Mouse (Mus musculus) embryonic facial prominence, embryonic 11.5 days (tissue): ENCODE measurements at regions not wholly inside any gene's neighbourhood (a gene's known extent, or its start where the extent isn't known, plus 50 kb on each side); places are given as distances from the start of the nearest gene placed in this dataset.

ENCODE experiments used
- ATAC-seq: fragments of 200-750 bp; cut with Nextera tagmentation; replicated peaks from 2 replicates; pipeline ENCODE4 v1.8.0; 2017; ENCODE audit warnings: low read depth; ENCODE audit not compliant: insufficient number of reproducible peaks, low FRiP score, low TSS enrichment
- DNase-seq: peaks from one replicate; pipeline ENCODE4 v3.0.0-alpha.2; 2015; ENCODE audit warnings: low spot score
- H3K27ac ChIP-seq: fragments of 300-500 bp; sonication (generic); replicated peaks from 2 replicates; pipeline ENCODE4 v1.5.1; 2014; ENCODE audit warnings: mild to moderate bottlenecking, low read depth, low read length, control low read depth
- H3K27me3 ChIP-seq: fragments of 300-500 bp; sonication (generic); 2 replicates; pipeline ENCODE4 v1.6.1; 2014; ENCODE audit warnings: mild to moderate bottlenecking, low read length, moderate library complexity, mixed read lengths; ENCODE audit not compliant: control insufficient read depth, insufficient read depth
- H3K36me3 ChIP-seq: fragments of 300-500 bp; sonication (generic); replicated peaks from 2 replicates; pipeline ENCODE4 v1.6.1; 2014; ENCODE audit warnings: low read depth, mild to moderate bottlenecking, low read length, moderate library complexity, mixed read lengths; ENCODE audit not compliant: control insufficient read depth, insufficient read depth
- H3K4me1 ChIP-seq: fragments of 300-500 bp; sonication (generic); 2 replicates; pipeline ENCODE4 v1.6.1; 2014; ENCODE audit warnings: low read length, mixed read lengths; ENCODE audit not compliant: control insufficient read depth, insufficient read depth
- H3K4me2 ChIP-seq: fragments of 300-500 bp; sonication (generic); 2 replicates; pipeline ENCODE4 v1.6.1; 2014; ENCODE audit warnings: low read depth, mild to moderate bottlenecking, control low read depth, low read length, moderate library complexity
- H3K4me3 ChIP-seq: fragments of 300-500 bp; sonication (generic); 2 replicates; pipeline ENCODE4 v1.5.1; 2014; ENCODE audit warnings: low read depth, low read length, control low read depth
- H3K9ac ChIP-seq: fragments of 300-500 bp; sonication (generic); replicated peaks from 2 replicates; pipeline ENCODE4 v1.6.1; 2014; ENCODE audit warnings: mild to moderate bottlenecking, control low read depth, low read length
- H3K9me3 ChIP-seq: fragments of 300-500 bp; sonication (generic); replicated peaks from 2 replicates; pipeline ENCODE4 v1.6.1; 2016; ENCODE audit warnings: mild to moderate bottlenecking, low read length, inconsistent platforms, mixed read lengths; ENCODE audit not compliant: control insufficient read depth
- WGBS: fragments of 180-500 bp; shearing (Covaris S2); extraction: QIAGEN DNeasy Blood & Tissue Kit; methylation state at CpG from one replicate; pipeline ENCODE4 v1.1.7; 2014; 5-methylcytosine and 5-hydroxymethylcytosine counted together

DNA sequence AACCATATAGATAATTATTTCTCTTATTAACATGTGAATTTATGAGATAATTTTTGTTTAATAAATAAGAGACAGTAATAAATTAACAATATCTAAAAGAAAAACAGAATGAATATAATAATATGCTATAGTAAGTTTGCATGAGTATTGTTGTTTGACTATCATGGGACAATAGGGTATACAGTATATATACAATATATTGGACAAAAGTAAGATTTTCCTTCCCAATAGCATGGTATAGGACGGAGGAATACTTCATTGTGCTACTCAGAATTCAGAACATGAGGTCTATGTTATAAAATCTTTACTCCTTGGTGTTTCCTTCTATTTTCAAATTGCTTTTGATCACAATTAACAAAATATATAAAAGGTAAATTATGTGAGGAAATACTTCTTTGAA is 771.0 kb upstream of the Pcdh20 start:
- Histone ChIP-seq H3K4me2 (no peak overlapping the region), H3K27me3 (no peaks in the 10 kb centered on the region), H3K36me3 (no peaks in the 10 kb centered on the region), H3K9ac (no peak overlapping the region), H3K4me1 (no peaks in the 10 kb centered on the region), H3K27ac (no peak overlapping the region), H3K4me3 (no peak overlapping the region), H3K9me3 (no peaks in the 10 kb centered on the region)
- ATAC-seq (no peak), DNase-seq (no peak)
- WGBS = 83% methylated on average over 1 of the region's 1 CpGs

DNA sequence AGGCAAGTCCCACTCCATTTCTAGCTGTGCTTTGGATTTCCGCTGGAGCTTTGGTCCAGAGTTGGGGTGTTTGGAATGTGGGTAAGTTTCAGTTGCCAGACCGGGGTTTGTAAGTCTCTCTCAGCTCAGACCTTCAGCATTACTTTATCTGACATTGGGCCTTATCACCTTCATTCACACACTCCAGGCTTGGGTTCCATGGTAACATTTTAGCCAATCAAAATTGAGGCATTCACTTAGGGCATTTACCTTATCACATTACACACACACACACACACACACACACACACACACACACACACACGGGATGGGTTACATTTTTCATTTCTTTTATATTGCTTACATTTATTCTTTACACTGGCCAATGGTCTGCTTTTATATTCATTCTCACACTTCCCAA is 765.3 kb upstream of the Pcdh20 start:
- DNase-seq (no peak), ATAC-seq (no peak)
- no peaks in the 10 kb centered on the region for H3K9me3 ChIP-seq
- H3K4me2 ChIP-seq = no peak overlapping the region
- 81% methylated on average over 3 of the region's 3 CpGs for WGBS
- H3K4me1 ChIP-seq = no peaks in the 10 kb centered on the region
- no peaks in the 10 kb centered on the region for H3K36me3 ChIP-seq
- H3K27me3 ChIP-seq = no peaks in the 10 kb centered on the region
- H3K4me3 ChIP-seq = no peak overlapping the region
- no peak overlapping the region for H3K27ac ChIP-seq
- H3K9ac ChIP-seq = no peak overlapping the region

DNA sequence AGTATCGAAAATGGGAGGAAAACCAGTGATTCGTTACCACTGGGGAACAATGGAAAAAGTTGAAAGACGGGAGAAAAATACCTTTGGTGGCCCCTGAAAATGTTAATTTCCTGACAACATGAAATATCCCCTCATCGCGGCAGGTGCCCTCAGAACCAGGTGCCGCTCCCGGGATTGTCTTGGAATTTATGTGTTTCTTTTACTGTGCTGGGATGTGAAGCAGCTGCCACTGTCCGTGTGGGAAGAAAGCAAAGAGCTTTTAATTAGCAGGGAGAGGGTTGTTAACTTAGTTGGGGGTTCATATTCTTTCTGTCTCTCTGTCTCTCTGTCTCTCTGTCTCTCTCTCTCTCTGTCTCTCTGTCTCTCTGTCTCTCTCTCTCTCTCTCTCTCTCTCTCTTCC is 759.3 kb upstream of the Pcdh20 start:
- Histone ChIP-seq H3K27me3 (no peaks in the 10 kb centered on the region), H3K9me3 (no peaks in the 10 kb centered on the region), H3K4me2 (no peak overlapping the region), H3K4me1 (no peaks in the 10 kb centered on the region), H3K36me3 (no peaks in the 10 kb centered on the region), H3K9ac (no peak overlapping the region), H3K27ac (no peak overlapping the region), H3K4me3 (no peak overlapping the region)
- WGBS = 58% methylated on average over 8 of the region's 8 CpGs
- no peak for ATAC-seq
- DNase-seq = no peak

DNA sequence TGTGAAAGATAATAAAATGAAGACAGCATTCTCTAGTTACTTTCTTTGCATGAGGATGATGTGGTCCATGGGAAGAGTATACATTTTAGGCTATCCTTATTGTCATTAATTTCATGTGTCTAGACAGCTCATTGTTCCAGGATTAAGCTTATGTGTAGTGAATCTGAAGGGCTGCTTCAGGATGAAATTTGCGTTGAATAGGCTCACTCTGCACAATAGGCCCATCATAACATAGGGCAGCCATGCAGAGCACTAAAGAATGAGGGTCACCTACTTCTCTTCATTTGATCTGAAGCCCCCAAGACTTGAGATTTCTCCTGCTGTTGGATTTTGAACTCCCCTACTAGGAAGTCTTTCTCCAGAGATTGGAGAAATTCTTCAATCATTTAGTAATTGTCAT is 746.2 kb upstream of the Pcdh20 start:
- no peak overlapping the region for H3K9ac ChIP-seq
- H3K27me3 ChIP-seq = no peaks in the 10 kb centered on the region
- ATAC-seq (no peak), DNase-seq (no peak)
- H3K27ac ChIP-seq = no peak overlapping the region
- no peak overlapping the region for H3K4me2 ChIP-seq
- no peak overlapping the region for H3K4me3 ChIP-seq
- 63% methylated on average over 1 of the region's 1 CpGs for WGBS
- no peaks in the 10 kb centered on the region for H3K36me3 ChIP-seq
- H3K9me3 ChIP-seq = no peaks in the 10 kb centered on the region
- H3K4me1 ChIP-seq = no peaks in the 10 kb centered on the region

DNA sequence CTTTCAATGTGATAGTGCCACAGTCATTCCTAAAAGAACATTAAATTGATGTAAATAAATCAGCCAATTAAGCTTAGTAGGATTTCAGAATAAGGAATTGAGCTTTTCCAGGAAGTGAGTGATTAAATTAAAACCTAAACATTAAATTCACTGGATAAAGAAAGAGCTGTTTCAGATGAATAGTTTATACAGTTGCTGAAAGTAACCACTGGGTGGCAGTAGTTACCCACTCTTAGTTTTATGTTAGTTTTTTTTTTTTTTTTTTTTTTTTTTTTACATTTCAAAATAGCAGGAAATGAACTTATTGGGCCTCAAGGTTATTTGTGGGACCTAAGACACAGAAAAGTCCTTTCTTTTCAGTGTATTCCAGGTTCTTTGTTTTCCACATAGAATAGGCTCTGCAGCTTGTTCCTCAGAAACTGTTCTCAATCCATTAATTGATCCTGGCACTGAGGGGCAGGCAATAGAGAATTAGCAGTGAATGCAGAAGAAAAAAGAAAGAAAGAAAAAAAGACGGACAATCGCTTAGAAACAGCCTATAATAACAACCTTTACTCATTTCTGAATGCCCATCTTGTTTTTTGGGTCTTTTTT is 710.3 kb upstream of the Pcdh20 start:
- no peak for ATAC-seq

DNA sequence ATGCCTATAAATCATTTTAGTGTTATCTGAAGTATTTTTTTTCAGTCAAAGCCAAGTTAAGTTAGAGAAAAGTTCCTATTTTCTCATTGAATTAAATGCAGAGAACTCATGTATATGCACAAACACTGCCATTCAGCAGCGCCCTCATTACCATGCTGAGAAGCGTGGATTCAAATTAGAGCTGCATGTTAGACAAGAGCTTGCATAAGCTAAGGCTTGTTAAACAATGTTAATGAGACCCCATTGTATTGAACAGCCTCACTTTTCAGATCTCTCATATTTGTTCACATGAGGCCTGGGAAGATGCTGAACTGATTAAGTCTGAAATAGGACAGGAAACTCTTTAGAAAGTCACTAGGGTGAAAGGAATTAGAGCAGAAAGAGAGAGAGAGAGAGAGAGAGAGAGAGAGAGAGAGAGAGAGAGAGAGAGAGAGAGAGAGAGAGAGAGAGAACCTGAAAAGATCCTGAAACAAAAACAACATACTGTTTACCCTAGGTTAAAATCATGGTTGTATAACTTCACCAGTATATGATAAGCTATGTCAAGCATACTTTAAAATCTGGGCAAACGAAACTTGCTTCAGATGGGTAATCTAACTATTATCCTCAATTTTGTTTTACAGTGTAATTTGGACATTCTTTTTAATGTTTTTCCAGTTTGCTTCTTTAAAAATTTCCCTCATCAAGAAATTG is 671.9 kb upstream of the Pcdh20 start:
- no peak overlapping the region for H3K4me3 ChIP-seq
- 75% methylated on average over 3 of the region's 3 CpGs for WGBS
- H3K9ac ChIP-seq = no peak overlapping the region
- DNase-seq = no peak
- no peaks in the 10 kb centered on the region for H3K9me3 ChIP-seq
- H3K4me2 ChIP-seq = no peak overlapping the region
- H3K4me1 ChIP-seq = no peaks in the 10 kb centered on the region
- no peaks in the 10 kb centered on the region for H3K36me3 ChIP-seq
- no peaks in the 10 kb centered on the region for H3K27me3 ChIP-seq
- no peak; the same call in 1 of the 2 replicates for ATAC-seq
- H3K27ac ChIP-seq = no peak overlapping the region

More for the DNA sequence above, 710.3 kb upstream of the Pcdh20 start:
- H3K9ac ChIP-seq = no peak overlapping the region
- 28% methylated on average over 2 of the region's 2 CpGs for WGBS
- H3K4me1 ChIP-seq = no peaks in the 10 kb centered on the region
- H3K27me3 ChIP-seq = no peaks in the 10 kb centered on the region
- no peaks in the 10 kb centered on the region for H3K9me3 ChIP-seq
- no peak overlapping the region for H3K4me2 ChIP-seq
- DNase-seq = peak; percentile 60
- H3K27ac ChIP-seq = no peak overlapping the region
- no peaks in the 10 kb centered on the region for H3K36me3 ChIP-seq
- H3K4me3 ChIP-seq = no peak overlapping the region

DNA sequence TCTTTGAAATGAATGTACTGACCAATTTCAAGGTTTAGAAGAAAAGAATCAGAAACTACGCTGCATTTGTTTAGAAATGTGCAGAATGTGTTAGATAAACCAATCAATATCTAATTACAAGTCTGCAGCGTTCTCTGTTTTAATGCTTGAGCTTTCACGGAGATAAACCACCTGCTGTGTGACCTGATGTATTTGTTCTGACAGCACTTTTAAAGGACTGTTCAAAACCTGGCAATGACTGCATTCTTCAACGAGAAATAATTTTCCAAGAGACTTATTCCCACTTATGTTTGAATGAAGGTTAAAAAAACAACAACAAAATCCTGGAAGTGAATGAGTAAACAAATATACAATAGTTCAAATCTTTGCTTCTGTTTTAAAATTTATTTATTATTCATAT is 628.1 kb upstream of the Pcdh20 start:
- no peak overlapping the region for H3K27ac ChIP-seq
- no peaks in the 10 kb centered on the region for H3K4me1 ChIP-seq
- ATAC-seq (no peak), DNase-seq (no peak)
- no peak overlapping the region for H3K9ac ChIP-seq
- H3K4me3 ChIP-seq = no peak overlapping the region
- no peak overlapping the region for H3K4me2 ChIP-seq
- H3K27me3 ChIP-seq = no peaks in the 10 kb centered on the region
- 46% methylated on average over 4 of the region's 4 CpGs for WGBS
- no peaks in the 10 kb centered on the region for H3K36me3 ChIP-seq
- no peaks in the 10 kb centered on the region for H3K9me3 ChIP-seq

DNA sequence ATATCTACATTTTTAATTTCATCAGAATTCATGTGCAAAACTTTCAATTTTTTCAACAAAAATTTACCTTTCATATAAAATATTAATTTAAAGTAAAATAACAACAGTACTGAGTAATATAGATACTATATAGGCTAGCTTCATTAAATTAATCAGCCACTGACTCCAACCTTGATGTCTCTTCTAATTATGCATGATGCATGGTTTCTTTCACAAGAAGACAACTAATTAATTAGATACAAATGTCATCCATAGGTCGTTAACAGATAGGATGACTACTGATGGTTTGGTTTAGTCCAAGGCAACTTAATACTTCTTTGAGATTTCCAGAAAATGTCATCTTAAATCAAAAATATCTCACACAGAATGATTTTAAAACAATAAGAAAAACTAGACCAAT is 618.5 kb upstream of the Pcdh20 start:
- H3K27ac ChIP-seq = no peak overlapping the region
- ATAC-seq (no peak), DNase-seq (no peak)
- H3K4me1 ChIP-seq = no peaks in the 10 kb centered on the region
- WGBS = 79% methylated on average over 1 of the region's 1 CpGs
- no peak overlapping the region for H3K4me2 ChIP-seq
- no peaks in the 10 kb centered on the region for H3K27me3 ChIP-seq
- no peaks in the 10 kb centered on the region for H3K36me3 ChIP-seq
- H3K9ac ChIP-seq = no peak overlapping the region
- no peak overlapping the region for H3K4me3 ChIP-seq
- no peaks in the 10 kb centered on the region for H3K9me3 ChIP-seq
